In genomic region chr9:65405184-65405449, GRCm38 (mm10) we compare ENCODE assay signal across 26 mouse cellular contexts. TPM values are rescaled to one million over a fixed set of nuclear protein-coding genes. Genes with fewer than 3 reads are reported as not detected.
DNase-seq lines count a peak whose midpoint lies in the region; TF ChIP-seq lines count a peak whose summit lies in the region.
"Had no signal": no experiment of that assay in that cellular context is flagged by ENCODE, and none has a peak within 500 bp of the region (broad histone marks: within the 10 kb centered on the region; RNA-seq: fewer than 3 reads in every experiment).

No protein-coding gene starts in this region.

- H3K27ac ChIP-seq in heart, adult 2 months, result peak overlapping the region; percentile 68
- no peak overlapping the region for H3K27ac ChIP-seq in heart, embryonic 10.5 days
- H3K27ac ChIP-seq in spleen, adult 2 months (ENCODE audit: insufficient read depth, low read length), result peak overlapping the region; percentile 36
- H3K27ac ChIP-seq: embryonic facial prominence, embryonic 12.5 days; hindbrain, embryonic 14.5 days; intestine, embryonic 15.5 days; limb, embryonic 12.5 days; liver, embryonic 12.5 days; neural tube, embryonic 15.5 days had no signal

- peaks cover 1% of the 10 kb centered on the region for H3K4me1 ChIP-seq in heart, adult 2 months (ENCODE audit: control insufficient read depth, insufficient read depth, low read length)
- 0 out of 2 replicates have a peak, but pooled peaks cover 4% of the 10 kb centered on the region for H3K4me1 ChIP-seq in heart, embryonic 10.5 days
- H3K4me1 ChIP-seq in spleen, adult 2 months (ENCODE audit: control insufficient read depth, insufficient read depth, insufficient read length), result no peaks in the 10 kb centered on the region
- H3K4me1 ChIP-seq: embryonic facial prominence, embryonic 12.5 days; intestine, embryonic 15.5 days; limb, embryonic 12.5 days; liver, embryonic 12.5 days had no signal

- peak; percentile 35 for DNase-seq in adrenal gland, adult 2 months
- no peak for DNase-seq in adrenal gland, adult 18-20 months (ENCODE audit: low spot score in 2 of 2)
- no peak for DNase-seq in heart, adult 2 months
- DNase-seq in heart, embryonic 10.5 days (ENCODE audit: low spot score), result no peak
- no peak for DNase-seq in spleen, adult 2 months (ENCODE audit: low read depth in 1 of 2, low spot score in 2 of 2)
- no peak for DNase-seq in spleen, postnatal 36 days (ENCODE audit: low spot score in 2 of 2)
- no peak for DNase-seq in cerebellum, adult 9-10 months
- no peak for DNase-seq in kidney, postnatal 10 days
- DNase-seq: cerebellum, adult 9-11 months; heart, postnatal 36 days; thymus, adult 18-20 months; thymus, postnatal 4 days had no signal

- no peaks in the 10 kb centered on the region for H3K79me2 ChIP-seq in heart, adult 2 months (replicated peaks; ENCODE audit: control insufficient read depth, insufficient read depth, low read length)

- TF ChIP-seq CTCF in heart, adult 2 months (IDR thresholded peaks at IDR 0.05), result no peak
- no peak for TF ChIP-seq CTCF in spleen, adult 2 months (IDR thresholded peaks at IDR 0.05; ENCODE audit: extremely low read depth, insufficient read depth, insufficient read length, insufficient replicate concordance)

- 67% methylated on average over 2 of the region's 2 CpGs for WGBS in heart, adult 2 months
- 82% methylated on average over 2 of the region's 2 CpGs for WGBS in heart, embryonic 10.5 days
- WGBS in spleen, adult 2 months, result 73% methylated on average over 2 of the region's 2 CpGs

- no peak for TF ChIP-seq POLR2A in heart, adult 2 months (IDR thresholded peaks at IDR 0.05; ENCODE audit: insufficient read depth, low read depth, low read length)
- TF ChIP-seq POLR2A in spleen, adult 2 months (IDR thresholded peaks at IDR 0.05; ENCODE audit: low read depth, low read length), result no peak

- intact Hi-C loops in heart, adult 2 months (cut with DNase I), result no loop called here

- no peak overlapping the region for H3K9ac ChIP-seq in heart, adult 2 months (ENCODE audit: low read depth, low read length)
- H3K9ac ChIP-seq: embryonic facial prominence, embryonic 12.5 days; hindbrain, embryonic 14.5 days; intestine, embryonic 15.5 days; limb, embryonic 12.5 days; liver, embryonic 12.5 days; neural tube, embryonic 15.5 days had no signal

- no peaks in the 10 kb centered on the region for H3K27me3 ChIP-seq in heart, adult 2 months (ENCODE audit: control insufficient read depth, insufficient read depth, low read length)
- no peaks in the 10 kb centered on the region for H3K27me3 ChIP-seq in heart, embryonic 10.5 days (ENCODE audit: insufficient read depth, poor library complexity, severe bottlenecking)
- no peaks in the 10 kb centered on the region for H3K27me3 ChIP-seq in spleen, adult 2 months (ENCODE audit: control insufficient read depth, insufficient read depth, low read length)
- H3K27me3 ChIP-seq: embryonic facial prominence, embryonic 12.5 days; limb, embryonic 12.5 days; neural tube, embryonic 15.5 days had no signal

- TF ChIP-seq EP300 in heart, adult 2 months (IDR thresholded peaks at IDR 0.05; ENCODE audit: insufficient read depth, low read depth, low read length), result no peak

- H3K9me3 ChIP-seq in heart, embryonic 10.5 days, result no peaks in the 10 kb centered on the region
- H3K9me3 ChIP-seq: embryonic facial prominence, embryonic 12.5 days; G1E; intestine, embryonic 15.5 days; limb, embryonic 12.5 days; liver, embryonic 12.5 days; neural tube, embryonic 15.5 days had no signal

- H3K36me3 ChIP-seq in heart, adult 2 months (ENCODE audit: control insufficient read depth, insufficient read depth, low read length), result no peaks in the 10 kb centered on the region
- no peaks in the 10 kb centered on the region for H3K36me3 ChIP-seq in heart, embryonic 10.5 days
- no peaks in the 10 kb centered on the region for H3K36me3 ChIP-seq in spleen, adult 2 months (ENCODE audit: control insufficient read depth, insufficient read depth, low read length)
- H3K36me3 ChIP-seq: embryonic facial prominence, embryonic 12.5 days; G1E; intestine, embryonic 15.5 days; limb, embryonic 12.5 days; liver, embryonic 12.5 days; neural tube, embryonic 15.5 days had no signal

- H3K4me3 ChIP-seq in heart, adult 2 months, result no peak overlapping the region
- H3K4me3 ChIP-seq in heart, embryonic 10.5 days, result no peak overlapping the region
- no peak overlapping the region for H3K4me3 ChIP-seq in spleen, adult 2 months (ENCODE audit: extremely low read depth, insufficient read depth, insufficient read length)
- H3K4me3 ChIP-seq: embryonic facial prominence, embryonic 12.5 days; erythroblast, embryonic 14.5 days; intestine, embryonic 15.5 days; limb, embryonic 12.5 days; liver, embryonic 12.5 days; neural tube, embryonic 15.5 days had no signal

RNA-seq across cellular contexts. Expression of gene Rasl12, which starts 6.8 kb away (rescaled TPM):
- total RNA-seq in adrenal gland, adult 2 months (2021), result 10 to 100 TPM in 1 of 2 experiments, 1 to 10 TPM in 1; 7.5 to 20.4 TPM
- 19.2 and 23.2 TPM in 2 replicates for polyA plus RNA-seq in adrenal gland, adult 2 months (2012; rRNA removed)
- total RNA-seq in adrenal gland, adult 18-20 months (2021), result 10 to 100 TPM in 1 of 2 experiments, 1 to 10 TPM in 1; 5.7 to 31.8 TPM
- total RNA-seq in heart, adult 2 months (2021), result 1 to 10 TPM; 7.2 to 8.3 TPM
- polyA plus RNA-seq in heart, adult 2 months (2012; rRNA removed), result 19.8 and 20.5 TPM in 2 replicates
- polyA plus RNA-seq in heart, embryonic 10.5 days (2016; fragmentation: Nextera tagmentation; extraction: Ambion mirVana), result 1.9 and 3.9 TPM in 2 replicates
- 4.5 and 4.8 TPM in 2 replicates for polyA plus RNA-seq in spleen, adult 2 months (2012; rRNA removed)
- polyA plus RNA-seq: G1E had no signal

RNA-seq across cellular contexts. Expression of gene Kbtbd13, which starts 13.7 kb away (rescaled TPM):
- total RNA-seq in adrenal gland, adult 2 months (2021), result under 1 TPM in 1 of 2 experiments, not detected in 1; 0.97 TPM
- polyA plus RNA-seq in adrenal gland, adult 2 months (2012; rRNA removed), result 0.44 and 0.77 TPM in 2 replicates
- total RNA-seq in adrenal gland, adult 18-20 months (2021), result under 1 TPM; 0.17 to 0.26 TPM
- total RNA-seq in heart, adult 2 months (2021), result 1 to 10 TPM; 2.1 to 2.6 TPM
- polyA plus RNA-seq in heart, adult 2 months (2012; rRNA removed), result 2.4 and 4.0 TPM in 2 replicates
- polyA plus RNA-seq in heart, embryonic 10.5 days (2016; fragmentation: Nextera tagmentation; extraction: Ambion mirVana), result 1.4 and 2.1 TPM in 2 replicates
- polyA plus RNA-seq in spleen, adult 2 months (2012; rRNA removed), result 0.05 TPM in 2 replicates
- total RNA-seq: G1E had no signal
- polyA plus RNA-seq: erythroblast, embryonic 14.5 days; G1E had no signal

RNA-seq across cellular contexts. Expression of gene Slc51b, which starts 17.6 kb away (rescaled TPM):
- total RNA-seq in adrenal gland, adult 2 months (2021), result under 1 TPM in 1 of 2 experiments, not detected in 1; 0.43 TPM
- polyA plus RNA-seq in adrenal gland, adult 2 months (2012; rRNA removed), result not detected in 2 replicates
- total RNA-seq in adrenal gland, adult 18-20 months (2021), result not detected
- total RNA-seq in heart, adult 2 months (2021), result not detected
- not detected in 2 replicates for polyA plus RNA-seq in heart, adult 2 months (2012; rRNA removed)
- polyA plus RNA-seq in heart, embryonic 10.5 days (2016; fragmentation: Nextera tagmentation; extraction: Ambion mirVana), result not detected in 2 replicates
- not detected in 2 replicates for polyA plus RNA-seq in spleen, adult 2 months (2012; rRNA removed)
- total RNA-seq: G1E; gastrocnemius, adult 8-10 months; heart, postnatal 36 days; layer of hippocampus, postnatal 14 days had no signal
- polyA plus RNA-seq: embryonic facial prominence, embryonic 12.5 days; erythroblast, embryonic 14.5 days; forebrain, embryonic 16.5 days; G1E; heart, embryonic 11.5 days; hindbrain, embryonic 14.5 days; limb, embryonic 12.5 days; liver, embryonic 12.5 days; midbrain, embryonic 16.5 days; neural tube, embryonic 15.5 days; stomach, embryonic 14.5 days had no signal

RNA-seq across cellular contexts. Expression of gene Mtfmt, which starts 30.5 kb away (rescaled TPM):
- total RNA-seq in adrenal gland, adult 2 months (2021), result 10 to 100 TPM; 11.0 to 16.6 TPM
- 6.5 and 7.0 TPM in 2 replicates for polyA plus RNA-seq in adrenal gland, adult 2 months (2012; rRNA removed)
- 10 to 100 TPM; 10.9 to 12.4 TPM for total RNA-seq in adrenal gland, adult 18-20 months (2021)
- 1 to 10 TPM; 5.8 to 6.2 TPM for total RNA-seq in heart, adult 2 months (2021)
- 5.3 and 9.3 TPM in 2 replicates for polyA plus RNA-seq in heart, adult 2 months (2012; rRNA removed)
- polyA plus RNA-seq in heart, embryonic 10.5 days (2016; fragmentation: Nextera tagmentation; extraction: Ambion mirVana), result 14.7 and 17.3 TPM in 2 replicates
- 7.8 and 9.5 TPM in 2 replicates for polyA plus RNA-seq in spleen, adult 2 months (2012; rRNA removed)

RNA-seq across cellular contexts. Expression of gene Ubap1l, which starts 44.3 kb away (rescaled TPM):
- total RNA-seq in adrenal gland, adult 2 months (2021), result under 1 TPM; 0.45 to 0.84 TPM
- polyA plus RNA-seq in adrenal gland, adult 2 months (2012; rRNA removed), result 0.73 and 1.3 TPM in 2 replicates
- total RNA-seq in adrenal gland, adult 18-20 months (2021), result under 1 TPM; 0.45 to 0.86 TPM
- under 1 TPM in 1 of 2 experiments, not detected in 1; 0.18 TPM for total RNA-seq in heart, adult 2 months (2021)
- 0.15 and 0.18 TPM in 2 replicates for polyA plus RNA-seq in heart, adult 2 months (2012; rRNA removed)
- 0.27 and 0.38 TPM in 2 replicates for polyA plus RNA-seq in heart, embryonic 10.5 days (2016; fragmentation: Nextera tagmentation; extraction: Ambion mirVana)
- 0.41 and 0.54 TPM in 2 replicates for polyA plus RNA-seq in spleen, adult 2 months (2012; rRNA removed)
- polyA plus RNA-seq: liver, embryonic 12.5 days had no signal
